Mouse (Mus musculus) stomach, postnatal 0 days (tissue): ENCODE results near the gene Daam1.

Source experiments
- CTCF ChIP-seq: IDR thresholded peaks from 2 replicates; pipeline ENCODE4 v1.5.1; 2016; ENCODE audit warnings: antibody characterized with exemption, low read depth, mild to moderate bottlenecking, moderate library complexity
- EP300 ChIP-seq: optimal IDR thresholded peaks from 2 replicates; pipeline ENCODE3; 2016; ENCODE audit warnings: antibody characterized with exemption

DNA sequence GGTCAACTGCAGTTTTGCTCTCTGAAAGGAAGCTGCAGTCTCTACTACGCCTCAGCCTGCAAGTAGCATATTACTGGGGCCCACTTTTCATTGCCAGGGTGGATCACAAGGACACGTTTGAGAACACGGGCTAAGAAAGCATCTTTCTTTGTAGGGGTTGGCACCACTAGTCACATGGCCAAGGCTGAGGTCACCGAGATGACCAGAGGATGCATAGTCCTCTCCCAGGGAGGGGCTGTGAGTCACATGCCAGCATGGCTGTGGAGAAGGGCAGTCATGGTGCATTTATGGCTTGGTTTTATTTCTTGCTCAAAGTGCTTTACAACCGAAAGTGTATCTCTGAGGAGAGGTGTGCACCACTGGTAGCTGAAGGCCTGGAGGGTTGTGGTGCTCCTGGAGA is 67.4 kb downstream of the Daam1 start:
- no peak for TF ChIP-seq CTCF
- no peak for TF ChIP-seq EP300
